Mouse (Mus musculus) CD4-positive helper T cell, adult 2 months (primary cell): ENCODE results near the gene Chadl.
A peak's percentile ranks its signal among the peaks of the same experiment; 100 is the strongest.

Experiments used
- DNase-seq: peaks from one replicate; pipeline ENCODE4 v3.0.0-alpha.2; 2012; ENCODE audit warnings: low read depth, missing footprints, low spot score

Gene Chadl

DNA sequence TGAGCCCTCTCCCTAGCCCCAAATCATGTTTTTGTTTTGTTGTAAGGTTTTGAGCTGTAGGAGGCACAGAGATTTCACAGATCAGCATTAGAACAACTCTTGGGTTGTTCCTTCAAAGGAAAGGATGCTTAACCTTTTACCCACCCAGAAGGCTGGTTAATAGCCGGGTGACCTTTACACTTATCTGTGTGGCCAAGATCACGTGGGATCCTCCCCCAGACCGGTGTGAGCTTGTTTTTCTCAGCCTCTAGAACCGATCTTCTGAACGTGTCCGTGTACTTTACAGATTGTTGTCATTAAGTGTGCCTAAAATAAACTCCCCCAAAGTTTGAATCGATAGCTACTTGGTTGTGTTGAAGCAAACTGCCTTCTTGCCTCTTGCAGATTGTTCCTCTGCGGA is 3.5 kb upstream of the Chadl start:
- no peak for DNase-seq

DNA sequence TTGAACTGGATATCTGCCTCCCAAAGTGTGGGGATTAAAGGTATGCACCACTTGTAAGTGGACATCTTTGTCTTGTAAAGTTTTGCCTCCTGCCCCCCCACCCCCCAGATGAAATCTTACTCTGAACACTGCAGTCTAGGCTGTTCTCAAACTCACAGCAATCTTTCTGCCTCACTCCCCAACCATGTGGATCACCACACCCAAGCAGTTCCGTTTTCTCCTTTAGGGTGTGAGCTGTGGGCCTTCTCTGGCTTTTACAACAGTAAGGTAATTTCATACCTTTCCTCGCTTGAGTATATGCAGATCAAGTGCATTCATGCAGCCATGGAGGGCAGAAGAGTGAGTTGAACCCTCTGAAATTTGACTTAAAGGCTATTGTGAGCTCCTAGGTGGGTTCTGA is 3.1 kb upstream of the Chadl start:
- DNase-seq = no peak

DNA sequence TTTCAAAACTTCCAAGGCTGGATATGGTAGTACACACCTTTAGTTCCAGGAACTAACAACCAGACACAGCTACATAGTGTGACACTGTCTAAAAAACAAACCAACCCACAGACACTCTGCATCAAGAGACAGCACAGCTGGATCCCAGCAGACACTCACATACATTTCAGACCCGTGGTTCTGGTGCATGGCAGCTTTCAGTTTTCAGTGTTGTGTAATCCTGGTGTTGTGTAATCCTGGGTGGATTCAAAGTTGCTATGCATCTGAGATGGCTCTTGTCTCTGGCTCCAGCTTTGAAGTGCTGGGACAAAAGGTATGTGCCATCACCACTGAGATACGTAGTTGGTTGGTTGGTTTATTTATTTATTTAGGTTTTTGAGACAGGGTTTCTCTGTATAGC is 1.4 kb upstream of the Chadl start:
- no peak for DNase-seq

DNA sequence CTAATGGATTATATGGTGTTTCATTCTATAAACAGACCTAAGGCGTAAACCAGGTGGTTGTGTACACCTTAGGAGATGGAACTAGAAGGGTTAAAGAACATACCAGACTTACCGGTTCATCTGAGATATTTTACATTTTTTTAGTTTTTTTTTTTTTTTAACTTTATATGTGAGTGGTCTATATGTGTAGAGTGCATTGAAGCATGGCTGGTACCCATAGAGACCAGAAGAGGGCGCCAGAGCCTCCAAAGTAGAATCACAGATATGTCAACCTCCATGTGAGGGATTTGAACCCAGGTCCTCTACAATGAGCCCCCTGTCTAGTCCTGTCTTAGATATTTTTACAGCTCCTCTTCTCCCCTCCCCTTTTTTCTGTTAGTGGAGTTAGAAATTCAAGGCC is 760 bp upstream of the Chadl start:
- DNase-seq = peak; percentile 50

DNA sequence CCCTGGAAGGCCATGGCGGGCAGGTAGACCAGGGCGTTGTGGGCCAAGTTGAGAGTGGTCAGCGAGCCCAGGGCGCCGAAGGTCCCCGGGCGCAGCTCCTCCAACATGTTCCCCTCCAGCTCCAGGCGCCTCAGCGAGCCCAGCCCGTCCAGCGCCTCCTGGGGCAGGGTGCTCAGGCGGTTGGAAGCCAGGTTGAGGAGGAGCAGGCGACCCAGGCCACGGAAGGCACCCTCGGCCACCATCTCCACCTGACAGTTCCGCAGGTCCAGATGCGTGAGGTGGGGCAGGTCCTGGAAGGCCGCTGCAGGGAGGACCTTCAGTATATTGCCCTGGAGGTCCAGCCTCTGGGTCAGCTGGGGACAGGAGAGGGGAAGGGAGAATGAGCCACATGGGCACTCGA is 2.2 kb downstream of the Chadl start:
- no peak for DNase-seq

DNA sequence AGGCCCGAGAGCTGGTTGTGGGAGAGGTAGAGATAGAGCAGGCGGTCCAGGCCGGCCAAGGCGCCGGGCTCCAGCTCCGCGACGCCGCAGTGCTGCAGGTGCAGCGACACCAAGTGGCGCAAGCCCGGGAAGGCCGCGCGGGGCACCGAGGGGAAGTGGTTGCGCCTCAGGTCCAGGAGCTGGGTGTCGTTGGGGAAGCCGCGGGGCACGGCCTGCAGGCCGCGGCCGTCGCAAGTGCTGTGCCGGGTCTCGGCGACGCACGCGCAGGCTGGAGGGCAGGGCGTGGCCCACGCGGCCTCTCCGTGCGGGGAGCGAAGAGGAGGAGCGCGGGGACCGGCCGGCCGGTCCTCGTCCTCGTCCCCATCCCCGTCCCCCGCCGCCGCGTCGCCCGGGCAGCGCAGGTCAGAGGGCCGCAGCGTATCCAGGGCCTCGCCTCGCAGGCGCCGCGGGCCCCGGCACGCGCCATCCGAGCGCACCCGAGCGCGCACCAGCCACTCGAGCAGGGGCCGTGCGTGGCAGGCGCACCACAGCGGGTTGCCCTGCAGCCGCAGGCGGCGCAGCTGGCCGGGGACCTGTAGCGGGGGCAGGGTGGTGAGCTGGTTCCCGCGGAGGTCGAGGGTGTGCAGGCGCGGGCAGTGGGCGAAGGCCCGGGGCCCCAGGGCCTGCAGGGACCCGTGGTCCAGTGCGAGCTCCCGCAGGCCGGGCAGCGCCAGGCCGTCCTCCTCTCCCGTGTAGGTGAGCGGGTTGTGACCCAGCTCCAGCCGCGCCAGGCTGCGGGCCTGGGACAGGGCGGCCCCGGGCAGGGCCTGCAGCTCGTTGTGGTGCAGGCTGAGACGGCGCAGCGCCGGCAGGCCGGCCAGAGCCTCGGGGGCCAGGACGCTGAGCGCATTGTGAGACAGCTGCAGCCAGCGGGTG is 2.9 kb downstream of the Chadl start:
- DNase-seq = peak; percentile 73

DNA sequence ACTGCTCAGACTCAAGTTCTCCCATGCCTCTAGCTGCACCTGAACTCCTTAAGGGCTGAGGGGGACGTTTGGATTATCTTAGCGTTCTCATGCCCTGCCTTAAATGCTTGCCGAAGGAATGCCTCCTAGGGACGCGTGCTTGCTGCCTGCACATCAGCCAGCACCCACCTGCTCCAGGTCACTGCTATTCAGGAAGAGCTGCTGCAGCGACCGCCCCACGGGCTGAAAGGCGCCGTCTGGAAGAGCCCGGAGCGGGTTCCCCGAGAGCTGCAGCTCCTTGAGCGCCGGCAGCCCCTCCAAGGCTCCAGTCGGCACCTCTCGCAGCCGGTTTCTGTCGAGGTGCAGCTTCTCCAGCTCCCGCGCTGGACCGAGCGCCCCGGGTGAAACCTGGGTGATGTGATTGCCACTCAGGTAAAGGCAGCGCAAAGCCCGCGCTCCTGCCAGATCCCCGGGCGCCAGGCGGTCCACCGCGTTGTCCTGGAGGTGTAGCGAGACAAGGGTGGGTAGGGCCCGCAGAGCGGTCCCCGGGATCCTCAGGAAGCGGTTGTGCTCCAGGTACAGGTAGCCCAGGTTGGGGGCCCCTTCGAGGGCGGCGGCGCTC is 3.6 kb downstream of the Chadl start:
- DNase-seq = no peak

DNA sequence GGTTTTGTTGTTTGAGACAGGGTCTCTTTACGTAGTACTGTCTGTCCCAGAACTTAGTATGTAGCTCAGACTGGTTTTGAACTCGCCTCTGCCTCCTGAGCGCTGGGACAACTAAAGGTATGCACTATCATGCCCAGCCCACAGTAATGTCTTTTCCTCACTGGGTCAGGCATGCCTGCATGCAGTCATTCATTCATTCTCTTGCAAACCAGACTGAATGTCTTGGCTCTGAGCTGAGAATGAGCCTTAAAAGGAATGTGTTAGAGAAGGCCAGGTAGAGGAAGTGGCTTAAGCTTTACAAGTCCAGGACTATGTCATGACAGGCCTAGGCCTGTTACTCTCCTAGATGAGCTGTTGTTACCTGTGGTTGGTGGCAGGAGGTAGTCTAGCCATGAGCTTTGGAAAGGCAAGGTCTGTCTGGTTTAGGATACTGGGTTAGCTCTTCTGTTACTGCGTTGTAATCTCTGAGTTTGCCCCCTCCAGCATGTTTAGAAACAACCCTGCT is 16.7 kb downstream of the Chadl start:
- DNase-seq = no peak

DNA sequence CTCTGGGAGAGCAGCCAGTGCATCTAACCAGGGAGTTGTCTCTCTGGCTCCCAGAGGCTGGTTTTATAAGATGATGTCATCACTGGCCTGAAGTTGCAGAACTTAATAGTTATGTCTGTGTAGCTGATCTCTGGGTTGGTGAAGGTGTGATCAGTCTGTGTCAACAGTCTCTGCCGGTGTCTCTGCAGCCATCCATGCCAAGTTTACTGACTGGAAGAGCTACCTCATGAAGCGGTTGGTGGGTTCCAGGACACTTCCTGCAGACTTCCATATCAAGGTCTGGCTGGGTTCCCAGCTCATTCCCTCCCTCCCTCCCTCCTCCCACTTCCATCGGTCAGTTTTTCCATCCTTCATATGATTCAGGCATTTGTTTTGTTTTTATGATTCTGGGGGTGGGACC is 20.4 kb downstream of the Chadl start:
- DNase-seq = no peak

DNA sequence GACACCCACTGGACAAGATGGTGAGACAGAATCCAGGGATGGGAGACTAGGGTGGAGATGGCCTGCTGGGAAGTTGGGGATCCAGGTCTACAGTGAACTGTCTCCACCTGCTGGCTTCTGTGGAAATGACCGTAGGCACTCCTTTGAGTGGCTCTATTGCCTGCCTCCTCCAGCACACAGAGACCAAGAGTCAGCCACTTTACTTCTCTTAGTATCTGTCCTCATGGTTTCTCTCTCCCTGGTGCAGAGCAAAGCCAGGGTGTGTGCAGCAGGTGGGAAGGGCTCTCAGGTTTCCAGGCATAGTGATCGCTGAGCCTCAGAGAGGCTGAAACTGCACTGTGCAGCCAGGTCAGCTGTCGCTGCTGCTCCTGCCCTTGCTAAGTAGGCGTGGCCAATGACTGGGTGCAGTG is 26.9 kb downstream of the Chadl start:
- peak; percentile 34 for DNase-seq

DNA sequence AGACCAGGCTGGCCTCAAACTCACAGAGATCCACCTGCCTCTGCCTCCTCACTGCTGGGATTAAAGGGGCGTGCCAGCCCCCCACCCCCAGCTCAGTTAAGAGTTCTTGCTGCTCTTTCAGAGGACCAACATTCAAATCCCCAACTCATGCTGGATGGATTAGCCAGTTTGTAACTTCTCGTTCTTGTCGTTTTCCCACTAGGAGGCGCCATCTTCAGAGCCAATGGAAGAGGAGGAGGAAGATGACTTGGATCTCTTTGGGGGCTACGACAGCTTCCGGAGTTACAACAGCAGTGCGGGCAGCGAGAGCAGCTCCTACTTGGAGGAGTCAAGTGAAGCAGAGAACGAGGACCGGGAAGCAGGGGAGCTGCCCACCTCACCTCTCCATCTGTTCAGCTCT is 30.1 kb downstream of the Chadl start:
- DNase-seq = no peak

DNA sequence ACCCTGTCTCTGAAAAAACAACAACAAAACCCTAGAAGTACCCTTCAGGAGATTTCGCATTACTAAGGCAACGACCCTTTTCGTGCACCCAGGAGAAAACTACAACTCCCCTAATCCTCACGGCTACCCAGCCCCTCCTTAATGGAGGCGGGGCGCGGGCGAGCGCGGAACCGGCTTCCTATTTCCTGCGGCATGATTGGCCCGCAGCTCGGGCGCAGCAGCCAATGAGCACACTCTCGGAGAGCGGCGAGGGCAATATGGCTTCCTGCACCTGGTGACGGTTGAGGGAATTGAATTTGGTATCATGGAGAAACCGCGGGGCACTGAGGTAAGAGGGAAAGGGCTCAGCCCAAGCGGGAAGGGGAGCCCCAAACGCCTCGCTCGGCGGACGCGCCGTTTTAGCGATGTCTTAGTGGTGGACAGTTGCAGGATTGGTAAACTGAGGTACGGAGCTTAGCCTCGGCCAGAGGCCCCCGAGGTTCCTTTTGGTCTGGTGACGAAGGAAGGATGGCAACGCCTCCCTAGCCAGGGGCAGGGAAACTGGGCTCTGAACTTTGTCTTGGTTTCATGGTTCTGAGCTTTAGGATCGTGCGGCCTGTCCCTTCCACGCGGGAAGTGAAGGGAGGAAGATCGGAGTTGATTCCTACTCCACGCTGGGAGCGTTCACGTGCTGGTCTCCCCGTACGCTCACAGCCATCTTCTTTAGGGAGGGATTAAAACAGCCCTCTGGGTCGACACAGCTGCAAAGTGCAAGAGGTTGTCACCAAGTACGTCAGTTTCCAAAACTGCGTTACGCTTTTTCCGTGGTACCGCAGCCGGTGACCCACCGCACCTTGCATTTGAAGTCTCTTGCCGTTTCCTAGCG is 33.2 kb downstream of the Chadl start, which contains the start of gene L3mbtl2:
TSS of gene L3mbtl2 (plus strand) at position 193 of the 865 bp plus-strand sequence.
- DNase-seq = peak; percentile 93

DNA sequence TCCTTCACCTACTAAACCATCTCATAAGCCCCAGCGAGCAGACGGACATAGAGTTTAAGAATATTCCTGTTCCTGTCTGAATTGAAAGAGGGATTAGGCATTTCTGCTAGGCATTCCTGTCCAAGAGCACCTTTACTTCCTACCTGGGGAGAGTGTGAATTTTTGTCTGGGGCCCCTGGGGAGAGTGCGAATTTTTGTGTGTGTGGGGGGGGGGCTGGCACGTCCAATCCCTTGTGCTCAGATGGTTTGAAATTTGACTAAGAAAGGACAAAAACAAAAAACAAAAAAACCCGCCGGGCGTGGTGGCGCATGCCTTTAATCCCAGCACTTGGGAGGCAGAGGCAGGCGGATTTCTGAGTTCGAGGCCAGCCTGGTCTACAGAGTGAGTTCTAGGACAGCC is 33.8 kb downstream of the Chadl start:
- DNase-seq = no peak

DNA sequence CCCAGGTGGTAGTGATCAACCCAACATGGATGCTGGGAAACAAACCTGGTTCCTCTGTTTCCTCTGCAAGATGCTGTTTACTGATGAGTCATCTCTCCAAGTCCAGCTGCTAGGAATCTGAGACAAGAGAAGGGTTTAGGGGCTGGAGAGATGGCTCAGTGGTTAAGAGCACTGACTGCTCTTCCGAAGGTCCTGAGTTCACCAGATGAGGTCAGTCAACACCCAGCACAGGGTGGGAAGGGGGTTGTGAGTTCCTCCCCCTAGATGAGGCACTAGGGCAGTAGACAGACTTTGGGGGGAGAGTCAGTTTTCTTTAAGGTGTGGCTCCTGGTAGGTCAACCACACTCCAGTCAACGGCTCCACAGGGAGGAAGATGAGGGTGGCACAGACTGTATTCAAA is 35.4 kb downstream of the Chadl start:
- no peak for DNase-seq

DNA sequence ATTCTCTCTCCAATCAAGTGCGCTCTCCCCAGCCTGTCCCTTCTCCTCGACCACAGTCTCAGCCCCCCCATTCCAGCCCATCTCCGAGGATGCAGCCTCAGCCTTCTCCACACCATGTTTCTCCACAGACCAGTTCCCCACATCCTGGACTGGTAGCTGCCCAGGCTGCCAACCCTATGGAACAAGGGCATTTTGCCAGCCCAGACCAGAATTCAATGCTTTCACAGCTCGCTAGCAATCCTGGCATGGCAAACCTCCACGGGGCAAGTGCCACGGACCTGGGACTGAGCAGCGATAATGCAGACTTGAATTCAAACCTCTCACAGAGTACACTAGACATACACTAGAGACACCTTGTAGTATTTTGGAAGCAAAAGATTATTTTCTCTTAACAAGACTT is 46.5 kb downstream of the Chadl start:
- DNase-seq = no peak

DNA sequence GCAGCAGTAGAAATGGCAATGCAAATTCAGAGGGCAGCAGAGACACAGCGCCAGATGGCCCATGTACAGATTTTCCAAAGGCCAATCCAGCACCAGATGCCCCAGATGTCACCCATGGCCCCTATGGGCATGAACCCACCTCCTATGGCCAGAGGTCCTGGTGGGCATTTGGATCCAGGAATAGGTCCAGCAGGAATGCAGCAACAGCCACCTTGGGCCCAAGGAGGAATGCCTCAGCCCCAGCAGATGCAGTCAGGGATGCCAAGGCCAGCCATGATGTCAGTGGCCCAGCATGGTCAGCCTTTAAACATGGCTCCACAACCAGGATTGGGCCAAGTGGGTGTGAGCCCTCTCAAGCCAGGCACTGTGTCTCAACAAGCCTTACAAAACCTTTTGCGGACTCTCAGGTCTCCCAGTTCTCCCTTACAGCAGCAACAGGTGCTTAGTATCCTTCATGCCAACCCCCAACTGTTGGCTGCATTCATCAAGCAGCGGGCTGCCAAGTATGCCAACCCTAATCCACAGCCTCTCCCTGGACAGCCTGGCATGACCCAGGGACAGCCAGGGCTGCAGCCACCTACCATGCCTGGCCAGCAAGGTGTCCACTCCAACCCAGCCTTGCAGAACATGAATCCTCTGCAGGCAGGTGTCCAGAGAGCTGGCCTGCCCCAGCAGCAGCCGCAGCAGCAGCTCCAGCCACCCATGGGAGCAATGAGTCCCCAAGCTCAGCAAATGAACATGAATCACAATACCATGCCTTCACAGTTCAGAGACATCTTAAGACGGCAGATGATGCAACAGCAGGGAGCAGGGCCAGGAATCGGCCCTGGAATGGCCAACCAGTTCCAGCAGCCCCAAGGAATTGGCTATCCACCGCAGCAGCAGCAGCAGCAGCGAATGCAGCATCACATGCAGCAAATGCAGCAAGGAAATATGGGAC is 47.3 kb downstream of the Chadl start:
- DNase-seq = no peak
